Mouse (Mus musculus): Measurements from ENCODE around the gene Unc45a.

Gene Unc45a

DNA sequence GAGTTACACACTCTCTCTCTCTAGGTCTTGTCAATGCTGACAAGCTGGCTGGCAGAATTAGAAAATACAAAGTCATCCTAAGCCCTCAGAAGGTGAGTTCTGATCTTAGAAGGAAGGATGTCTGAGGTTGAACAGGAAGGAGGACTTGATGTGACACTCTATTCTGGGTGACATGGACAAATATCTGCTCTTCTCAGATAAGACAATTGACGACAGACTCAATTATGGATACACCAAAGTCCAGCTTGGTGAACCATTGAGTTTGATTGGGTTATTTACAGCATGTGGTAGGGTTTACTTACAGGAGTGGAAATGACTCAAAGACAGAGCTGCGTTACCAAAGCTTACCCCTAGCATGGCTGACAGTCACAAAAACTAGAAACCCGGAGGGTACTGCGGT is 64.4 kb downstream of the Unc45a start:
- DNase-seq = no peak

Measured in lung, postnatal 36 days (tissue).